Mouse (Mus musculus) midbrain, postnatal 0 days (tissue): ENCODE data around the gene Col6a4. TPM values are rescaled to one million over a fixed set of nuclear protein-coding genes. Genes with fewer than 3 reads are reported as not detected.

ENCODE experiments used
- ATAC-seq: fragments of 200-750 bp; cut with Nextera tagmentation; 2 replicates; pipeline ENCODE4 v1.8.0; 2017; ENCODE audit warnings: moderate number of reproducible peaks, mild to moderate bottlenecking, moderate TSS enrichment, moderate library complexity; ENCODE audit not compliant: low FRiP score
- DNase-seq: peaks from one replicate; pipeline ENCODE4 v3.0.0-alpha.2; 2015; ENCODE audit warnings: low spot score
- H3K27ac ChIP-seq: fragments of 300-500 bp; sonication (generic); 2 replicates; pipeline ENCODE4 v1.5.1; 2014; ENCODE audit warnings: low read depth, mild to moderate bottlenecking, low read length, mixed read lengths
- H3K27me3 ChIP-seq: fragments of 300-500 bp; sonication (generic); 2 replicates; pipeline ENCODE4 v1.6.1; 2014; ENCODE audit warnings: low read length, control low read depth, mixed read lengths; ENCODE audit not compliant: insufficient read depth
- H3K36me3 ChIP-seq: fragments of 300-500 bp; sonication (generic); 2 replicates; pipeline ENCODE4 v1.6.1; 2014; ENCODE audit warnings: low read length, control low read depth, mixed read lengths; ENCODE audit not compliant: insufficient read depth
- H3K4me1 ChIP-seq: fragments of 300-500 bp; sonication (generic); 2 replicates; pipeline ENCODE4 v1.6.1; 2014; ENCODE audit warnings: mild to moderate bottlenecking, control low read depth, antibody characterized with exemption, low read length, mixed read lengths; ENCODE audit not compliant: insufficient read depth
- H3K4me2 ChIP-seq: fragments of 300-500 bp; sonication (generic); 2 replicates; pipeline ENCODE4 v1.6.1; 2014; ENCODE audit warnings: low read depth, mild to moderate bottlenecking, low read length, mixed read lengths; ENCODE audit not compliant: poor library complexity, severe bottlenecking
- H3K4me3 ChIP-seq: fragments of 300-500 bp; sonication (generic); 2 replicates; pipeline ENCODE4 v1.5.1; 2014; ENCODE audit warnings: low read depth, mild to moderate bottlenecking, low read length, moderate library complexity
- H3K9ac ChIP-seq: fragments of 300-500 bp; sonication (generic); replicated peaks from 2 replicates; pipeline ENCODE4 v1.6.1; 2014; ENCODE audit warnings: mild to moderate bottlenecking, low read length, moderate library complexity, mixed read lengths; ENCODE audit not compliant: poor library complexity, severe bottlenecking
- H3K9me3 ChIP-seq: fragments of 300-500 bp; sonication (generic); 2 replicates; pipeline ENCODE4 v1.6.1; 2016; ENCODE audit warnings: low read length, control low read depth
- CTCF ChIP-seq: IDR thresholded peaks from 2 replicates; pipeline ENCODE4 v1.5.1; 2016; ENCODE audit warnings: antibody characterized with exemption, mild to moderate bottlenecking
- WGBS: fragments of 180-500 bp; shearing (Covaris S2); extraction: QIAGEN DNeasy Blood & Tissue Kit; methylation state at CpG from one replicate; pipeline ENCODE4 v1.1.7; 2014; 5-methylcytosine and 5-hydroxymethylcytosine counted together
- polyA plus RNA-seq: library from polyadenylated mRNA; unstranded; fragments of >200 nt; fragmentation: Nextera tagmentation; extraction: Ambion mirVana; gene quantifications from 2 replicates; pipeline ENCODE4 v1.2.1, GENCODE M21; 2015
- total RNA-seq: library from RNA; depleted of rRNA; stranded (reverse); fragments of >200 nt; gene quantifications from 2 replicates; pipeline ENCODE4 v1.2.3, GENCODE M21; 2014

The Col6a4 gene
- total and polyA plus RNA-seq, 2 experiments from 2014 or later: 1.3 to 2.6 TPM

GRCm38 (mm10) chr9:106013139-106013538, 83.4 kb downstream of the Col6a4 start:
- H3K9ac ChIP-seq: no peak overlapping the region
- H3K4me1 ChIP-seq: no peaks in the 10 kb centered on the region
- 87% methylated on average over 11 of the region's 11 CpGs for WGBS
- TF ChIP-seq CTCF: no peak
- no peak overlapping the region for H3K27ac ChIP-seq
- no peaks in the 10 kb centered on the region for H3K36me3 ChIP-seq
- no peak overlapping the region for H3K4me2 ChIP-seq
- ATAC-seq: no peak
- DNase-seq: no peak
- no peaks in the 10 kb centered on the region for H3K9me3 ChIP-seq
- H3K27me3 ChIP-seq: no peaks in the 10 kb centered on the region
- no peak overlapping the region for H3K4me3 ChIP-seq

GRCm38 (mm10) chr9:105997955-105998354, 98.6 kb downstream of the Col6a4 start:
- DNase-seq (peak; percentile 15), ATAC-seq (no peak)
- Histone ChIP-seq H3K9me3 (no peaks in the 10 kb centered on the region), H3K4me3 (no peak overlapping the region), H3K4me2 (no peak overlapping the region), H3K9ac (no peak overlapping the region), H3K36me3 (no peaks in the 10 kb centered on the region), H3K27ac (no peak overlapping the region), H3K27me3 (no peaks in the 10 kb centered on the region), H3K4me1 (no peaks in the 10 kb centered on the region)
- 48% methylated on average over 11 of the region's 11 CpGs for WGBS
- TF ChIP-seq CTCF: no peak

- Histone ChIP-seq H3K27ac (no peak overlapping the region), H3K4me2 (no peak overlapping the region), H3K4me3 (no peak overlapping the region), H3K4me1 (no peaks in the 10 kb centered on the region), H3K27me3 (no peaks in the 10 kb centered on the region), H3K9ac (no peak overlapping the region), H3K36me3 (no peaks in the 10 kb centered on the region), H3K9me3 (no peaks in the 10 kb centered on the region)
- no peak for ATAC-seq
- no peak for DNase-seq
- TF ChIP-seq CTCF: no peak
- WGBS: 61% methylated on average over 6 of the region's 6 CpGs
Measured at GRCm38 (mm10) chr9:105992425-105992824, 104.2 kb downstream of the Col6a4 start.

GRCm38 (mm10) chr9:105990099-105990498, 106.5 kb downstream of the Col6a4 start:
- Histone ChIP-seq H3K9me3 (no peaks in the 10 kb centered on the region), H3K9ac (no peak overlapping the region), H3K36me3 (no peaks in the 10 kb centered on the region), H3K4me3 (no peak overlapping the region), H3K27ac (no peak overlapping the region), H3K4me2 (no peak overlapping the region), H3K4me1 (peaks cover 4% of the 10 kb centered on the region; the same call in 1 of the 2 replicates), H3K27me3 (no peaks in the 10 kb centered on the region)
- DNase-seq: no peak
- no peak for ATAC-seq
- 72% methylated on average over 6 of the region's 6 CpGs for WGBS
- TF ChIP-seq CTCF: no peak

- Histone ChIP-seq H3K9me3 (no peaks in the 10 kb centered on the region), H3K27me3 (no peaks in the 10 kb centered on the region), H3K4me3 (no peak overlapping the region), H3K4me1 (peaks cover 5% of the 10 kb centered on the region; the same call in 1 of the 2 replicates), H3K4me2 (no peak overlapping the region), H3K36me3 (no peaks in the 10 kb centered on the region), H3K9ac (no peak overlapping the region), H3K27ac (no peak overlapping the region)
- 81% methylated on average over 6 of the region's 6 CpGs for WGBS
- ATAC-seq (no peak), DNase-seq (no peak)
- no peak for TF ChIP-seq CTCF
Measured at GRCm38 (mm10) chr9:105989468-105989867, 107.1 kb downstream of the Col6a4 start.

GRCm38 (mm10) chr9:105988096-105988495, 108.5 kb downstream of the Col6a4 start:
- WGBS: 58% methylated on average over 8 of the region's 8 CpGs
- peak; percentile 61 for DNase-seq

More at GRCm38 (mm10) chr9:105988096-105988495, 108.5 kb downstream of the Col6a4 start:
- Histone ChIP-seq H3K27ac (no peak overlapping the region), H3K9ac (no peak overlapping the region), H3K9me3 (no peaks in the 10 kb centered on the region), H3K36me3 (no peaks in the 10 kb centered on the region), H3K27me3 (no peaks in the 10 kb centered on the region), H3K4me1 (peaks cover 5% of the 10 kb centered on the region; the same call in 1 of the 2 replicates), H3K4me3 (no peak overlapping the region), H3K4me2 (no peak overlapping the region)
- ATAC-seq: no peak
- TF ChIP-seq CTCF: peak; percentile 79
